Mouse (Mus musculus) left cerebral cortex, postnatal 14 days (tissue): ENCODE data around the gene Snrnp70. TPM values are rescaled to one million over a fixed set of nuclear protein-coding genes. Genes with fewer than 3 reads are reported as not detected.

Experiments used
- DNase-seq, 2 experiments: peaks; one replicate each; pipeline ENCODE4 v3.0.0; 2021 to 2022; ENCODE audit warnings: low spot score in 2 of 2, mixed read lengths in 1 of 2
- intact Hi-C: fragments of 180-260 bp; cut with DNase I; formaldehyde crosslinking; loops from one replicate; pipeline ENCODE4 v1.15.1; 2025
- long read RNA-seq, 2 experiments: library from polyadenylated mRNA; stranded (forward); transcript quantifications; one replicate each; pipeline ENCODE4 v2.0.0; 2021
- total RNA-seq, 2 experiments: library from RNA; stranded (reverse); gene quantifications; 2 replicates each; pipeline ENCODE4 v1.2.3; 2021

Snrnp70 gene
- total RNA-seq: 100 to 1,000 TPM; 373 to 398 TPM
- long read RNA-seq, experiment 1, full-length matches to known transcripts: 19 of 47 reads
- long read RNA-seq, experiment 1, partial matches to known transcripts: 3 of 47 reads
- long read RNA-seq, experiment 1, other reads (novel, unspliced or antisense): 25 of 47 reads
- long read RNA-seq, experiment 2, full-length matches to known transcripts: 18 of 68 reads
- long read RNA-seq, experiment 2, partial matches to known transcripts: 8 of 68 reads
- long read RNA-seq, experiment 2, other reads (novel, unspliced or antisense): 42 of 68 reads

DNA sequence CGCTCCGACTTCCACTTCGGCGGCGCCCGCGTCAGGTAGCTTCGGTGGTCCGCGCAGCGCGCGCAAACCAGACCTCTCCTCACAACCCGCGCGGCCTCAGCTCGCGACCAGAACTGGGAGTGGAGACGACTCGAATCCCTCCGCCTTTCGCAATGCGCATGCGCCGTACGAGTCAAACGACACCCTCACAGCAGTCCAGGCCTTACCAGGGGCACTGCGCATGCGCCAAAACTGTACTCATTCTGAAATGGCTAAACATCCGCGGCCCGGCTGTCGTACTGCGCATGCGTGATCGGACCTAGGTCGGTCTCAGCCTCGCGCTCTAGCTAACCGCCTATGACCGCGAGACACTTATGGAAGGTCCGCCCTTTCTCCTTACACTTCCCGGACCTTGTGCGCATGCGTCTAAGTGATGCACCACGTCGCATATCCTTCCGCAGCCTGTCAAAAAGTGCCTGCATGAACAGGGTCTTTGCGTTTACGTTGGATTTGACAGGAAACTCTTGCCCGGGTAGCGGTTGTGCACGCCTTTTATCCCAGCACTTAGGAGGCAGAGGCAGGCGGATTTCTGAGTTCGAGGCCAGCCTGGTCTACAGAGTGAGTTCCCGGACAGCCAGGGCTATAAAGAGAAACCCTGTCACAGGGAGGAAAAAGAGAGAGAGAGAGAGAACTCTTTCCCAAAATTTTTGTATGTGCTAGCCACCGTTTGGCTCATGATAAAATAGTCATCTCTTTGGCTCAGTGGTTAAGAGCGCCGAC, at the start of gene Snrnp70:
Gene Snrnp70 (minus strand): TSS at position 165 of the 759 bp plus-strand sequence.
- intact Hi-C loops: no loop called here
- peak; percentile 100 for DNase-seq

DNA sequence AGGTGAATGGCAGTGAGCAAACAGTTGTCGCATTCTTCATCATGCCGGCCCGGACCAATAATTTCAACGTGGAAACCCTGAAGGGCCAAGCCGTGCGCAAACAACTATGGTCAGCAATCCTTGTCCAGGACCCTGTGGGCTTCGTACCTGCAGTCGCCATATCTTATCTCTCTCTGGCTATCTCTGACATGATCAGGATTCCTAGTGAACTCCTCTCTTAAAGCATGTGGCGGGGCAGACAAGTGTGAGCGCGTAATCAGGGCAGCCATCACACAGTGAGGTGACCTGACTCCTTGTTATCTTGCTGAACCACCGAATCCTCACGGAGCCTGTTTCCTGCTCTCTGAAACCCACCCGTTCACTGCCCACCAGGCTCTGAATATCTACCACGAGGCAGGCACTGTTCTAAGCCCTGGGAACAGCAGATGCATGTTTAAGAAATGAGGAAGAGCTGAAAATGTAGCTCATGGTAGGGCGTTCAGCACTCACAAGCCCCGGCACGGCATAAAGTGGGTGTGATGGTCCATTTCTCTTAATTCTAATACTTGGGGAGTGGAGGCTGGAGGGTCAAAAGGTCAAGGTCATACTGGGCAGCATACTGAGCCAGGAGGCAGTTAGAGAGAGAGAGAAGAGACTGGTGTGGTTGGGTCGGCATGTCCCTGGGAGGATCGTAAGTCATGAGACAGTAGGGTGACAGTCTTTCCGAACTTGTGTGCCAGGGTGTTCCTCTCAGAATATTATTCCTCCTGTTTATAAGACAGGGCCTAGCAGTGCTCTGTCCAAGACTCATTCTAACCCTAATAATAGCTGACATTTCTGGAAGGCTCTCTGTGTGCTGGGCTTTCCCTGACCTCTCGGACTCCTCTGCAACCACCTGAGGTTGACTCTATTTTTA, 48.2 kb upstream of the Snrnp70 start:
- intact Hi-C loops: no loop called here
- DNase-seq: no peak

DNA sequence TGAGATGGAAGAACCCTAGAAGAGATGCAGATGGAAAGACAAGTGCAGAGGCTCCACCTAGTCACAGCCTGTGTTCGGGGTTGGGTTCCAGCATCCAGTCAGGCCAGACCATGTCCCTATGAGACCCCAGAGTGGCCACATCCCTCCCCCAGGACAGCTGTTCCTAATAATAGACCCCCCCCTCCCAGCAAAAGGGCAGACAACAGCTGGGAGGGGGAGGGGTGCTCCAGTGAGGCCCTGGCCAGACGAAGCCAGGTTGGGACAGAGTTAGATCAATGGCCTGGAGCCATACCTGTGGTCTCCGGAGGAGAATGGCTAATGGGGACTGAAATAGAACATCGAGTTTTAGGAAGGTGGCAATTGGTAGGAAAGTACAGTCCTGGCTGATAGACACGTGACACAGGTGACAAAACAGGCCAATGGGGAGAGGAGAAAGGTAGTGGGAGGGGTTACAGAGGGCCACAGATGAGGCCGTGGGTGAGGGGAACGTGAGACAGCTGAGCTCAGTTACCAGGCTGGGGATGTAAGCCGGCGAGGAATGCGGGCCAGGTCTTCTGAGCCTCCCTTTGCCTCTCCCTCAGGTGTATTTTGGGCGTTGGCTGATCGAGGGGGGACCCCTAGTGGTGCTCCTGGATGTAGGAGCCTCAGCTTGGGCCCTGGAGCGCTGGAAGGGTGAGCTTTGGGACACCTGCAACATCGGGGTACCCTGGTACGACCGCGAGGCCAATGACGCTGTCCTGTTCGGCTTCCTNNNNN, 42.2 kb upstream of the Snrnp70 start, which contains the start of gene Ruvbl2:
Gene Ruvbl2 (minus strand): TSS at position 576 of the 756 bp plus-strand sequence.
- intact Hi-C loops: no loop called here
- DNase-seq: no peak

DNA sequence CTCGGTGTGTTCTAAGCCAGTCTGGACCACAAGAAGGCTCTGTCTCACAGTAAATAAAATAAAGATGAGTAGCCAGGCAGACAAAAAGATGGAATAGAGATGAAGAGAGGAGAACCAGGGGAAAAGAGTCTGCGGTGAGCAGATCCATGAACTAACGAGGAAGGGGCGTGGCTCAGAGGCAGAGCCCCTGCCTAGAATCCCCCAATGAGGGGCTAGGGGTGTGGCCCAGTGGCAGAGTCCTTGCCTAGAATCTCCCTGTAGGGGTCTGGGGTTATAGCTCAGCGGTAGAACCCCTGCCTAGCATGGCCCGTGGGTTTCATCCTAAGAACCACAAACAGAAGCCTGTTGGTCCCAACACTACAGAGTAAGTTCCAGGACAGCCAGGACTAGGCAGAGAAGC, 41.5 kb upstream of the Snrnp70 start:
- DNase-seq: no peak
- intact Hi-C loops: no loop called here

DNA sequence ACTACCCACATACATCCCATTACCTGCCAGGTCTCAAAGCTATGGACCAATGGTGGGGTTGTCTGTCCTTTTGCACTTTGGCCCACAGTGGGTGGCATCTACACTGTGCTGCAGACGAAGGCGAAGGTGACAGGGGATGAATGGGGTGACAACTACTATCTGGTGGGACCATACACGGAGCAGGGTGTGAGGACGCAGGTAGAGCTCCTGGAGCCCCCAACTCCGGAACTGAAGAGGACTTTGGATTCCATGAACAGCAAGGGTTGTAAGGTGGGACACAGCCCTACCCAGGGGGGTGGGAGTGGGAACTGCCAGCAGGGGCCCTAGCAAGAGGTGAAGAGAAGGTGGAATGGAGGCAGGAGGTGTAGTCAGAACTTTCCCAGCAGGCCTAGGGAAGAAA, 40.9 kb upstream of the Snrnp70 start:
- intact Hi-C loops: no loop called here
- no peak for DNase-seq

DNA sequence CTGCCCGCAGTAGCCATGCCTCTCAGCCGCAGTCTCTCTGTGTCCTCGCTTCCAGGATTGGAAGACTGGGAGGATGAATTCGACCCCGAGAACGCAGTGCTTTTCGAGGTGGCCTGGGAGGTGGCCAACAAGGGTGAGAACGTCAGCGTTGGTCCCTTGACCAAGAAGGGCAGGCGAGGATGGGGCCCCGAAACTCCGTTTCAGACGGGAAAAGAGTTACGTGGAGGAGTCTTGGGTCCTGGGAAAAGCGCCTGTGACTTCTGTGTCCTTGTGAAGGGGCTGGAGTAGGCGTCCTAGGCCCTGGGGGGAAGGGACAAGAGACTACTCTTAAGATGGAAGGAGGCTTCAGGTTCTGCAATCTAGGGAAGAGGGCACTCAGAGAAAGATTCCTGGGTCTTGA, 39.5 kb upstream of the Snrnp70 start:
- intact Hi-C loops: no loop called here
- DNase-seq: no peak

DNA sequence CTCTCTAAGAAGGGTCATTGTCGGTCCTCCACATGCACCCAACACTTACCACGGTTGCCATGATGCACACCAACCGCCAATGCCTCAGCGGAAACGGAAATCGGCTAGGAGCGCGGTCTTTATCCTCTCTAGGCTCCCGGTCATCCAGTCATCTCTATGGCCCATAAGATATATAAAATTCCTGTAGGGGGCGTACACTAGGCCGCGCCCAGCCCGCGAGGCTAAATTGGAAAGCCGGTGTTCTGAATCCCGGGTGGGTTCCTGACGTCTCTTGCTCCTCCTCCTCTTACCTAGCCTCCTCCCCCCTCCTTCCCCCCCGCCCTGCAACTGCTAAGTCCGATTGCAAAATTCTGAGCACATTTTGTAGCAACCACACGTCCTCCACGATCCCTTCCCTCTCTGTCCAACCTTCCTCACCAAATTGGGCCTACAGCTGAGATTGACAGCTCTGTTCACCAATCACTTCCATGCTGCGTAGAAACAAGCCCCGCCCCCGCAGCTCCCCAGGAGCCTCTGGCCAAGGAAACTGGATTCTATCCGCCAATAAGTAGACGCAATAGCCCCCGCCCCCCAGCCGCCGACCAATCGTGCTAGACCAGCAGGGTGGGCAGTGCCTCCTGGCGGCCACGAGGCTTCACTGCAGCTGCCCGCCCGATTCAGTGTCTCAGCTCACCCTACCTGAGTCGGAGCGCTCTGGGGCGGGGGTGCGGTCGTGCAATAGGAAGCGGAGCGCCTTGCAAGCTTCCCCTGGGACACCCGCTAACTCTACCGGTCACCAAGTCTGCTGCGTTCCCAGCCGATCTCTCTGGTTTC, 38.9 kb upstream of the Snrnp70 start, which contains the start of gene Gys1:
Gene Gys1 (plus strand): TSS at position 642 of the 813 bp plus-strand sequence.
- intact Hi-C loops: no loop called here
- DNase-seq: peak; percentile 100

DNA sequence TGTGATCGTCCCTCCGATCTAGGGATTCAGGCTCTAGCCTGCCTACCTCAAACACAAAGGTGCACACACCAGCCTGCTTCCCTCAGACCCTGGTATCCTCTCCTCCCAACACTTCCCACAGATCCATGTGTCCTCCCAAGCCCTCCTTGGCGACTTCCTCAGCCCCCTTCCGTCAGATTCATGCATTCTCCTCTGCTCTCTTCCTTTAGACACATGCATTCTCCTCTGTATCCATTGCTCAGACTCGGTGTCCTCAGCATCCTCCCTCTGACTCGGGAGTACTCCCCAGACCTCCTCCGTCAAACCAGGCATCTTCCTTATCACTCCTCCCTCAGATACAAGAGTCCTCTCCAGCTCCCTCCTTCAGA, 38.3 kb upstream of the Snrnp70 start:
- intact Hi-C loops: no loop called here
- no peak for DNase-seq

DNA sequence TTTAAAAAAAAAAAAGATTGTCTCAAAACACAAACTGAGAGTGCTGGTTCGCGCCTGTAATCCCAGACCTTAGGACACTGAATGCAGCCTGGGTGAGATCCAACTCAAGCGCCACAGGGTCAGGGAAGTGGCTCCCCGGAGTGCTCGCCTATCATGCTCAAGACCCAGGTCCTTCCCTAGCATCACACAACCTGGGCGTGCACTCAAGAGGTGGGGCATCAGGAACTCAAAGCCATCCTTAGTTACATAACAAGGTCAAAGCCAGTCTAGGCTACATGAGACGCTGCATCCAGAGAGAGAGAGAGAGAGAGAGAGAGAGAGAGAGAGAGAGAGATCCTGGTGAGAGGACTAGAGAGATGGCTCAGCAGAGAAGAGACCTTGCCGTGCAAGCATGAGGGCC, 31.0 kb upstream of the Snrnp70 start:
- intact Hi-C loops: no loop called here
- no peak for DNase-seq

DNA sequence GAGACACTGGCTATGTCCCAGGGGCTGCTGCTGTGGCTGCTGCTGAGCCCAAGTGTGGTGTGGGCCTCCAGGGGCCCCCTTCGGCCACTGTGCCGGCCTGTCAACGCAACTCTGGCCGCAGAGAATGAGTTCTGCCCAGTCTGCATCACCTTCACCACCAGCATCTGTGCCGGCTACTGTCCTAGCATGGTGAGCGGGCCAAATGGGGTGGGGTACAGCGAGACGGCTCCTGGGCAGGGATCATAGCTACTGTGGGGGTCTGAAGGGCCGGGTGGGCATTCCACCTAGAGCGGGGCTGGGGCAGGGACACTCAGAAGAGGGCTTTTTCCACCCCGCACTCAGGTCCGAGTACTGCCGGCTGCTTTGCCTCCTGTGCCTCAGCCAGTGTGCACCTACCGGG, 25.7 kb upstream of the Snrnp70 start:
- DNase-seq: no peak
- intact Hi-C loops: no loop called here

DNA sequence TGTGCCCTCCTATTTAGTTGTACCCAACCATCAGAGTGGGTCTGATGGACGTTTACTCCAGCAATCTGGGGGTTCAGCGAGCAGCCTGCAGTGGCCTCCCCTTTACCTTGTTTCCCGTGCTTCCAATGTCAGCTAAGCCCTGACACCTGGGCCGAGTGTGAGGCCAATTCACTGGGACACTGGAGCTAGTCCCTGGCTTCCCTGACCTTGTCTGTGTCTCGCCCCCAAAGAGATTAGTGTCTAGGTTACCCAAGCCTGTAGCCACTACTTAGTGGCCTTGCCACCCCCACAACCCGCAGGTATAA, 25.0 kb upstream of the Snrnp70 start, which contains the start of gene Lhb:
Gene Lhb (plus strand): TSS at position 206 of the 305 bp plus-strand sequence.
- DNase-seq: no peak
- intact Hi-C loops: no loop called here

DNA sequence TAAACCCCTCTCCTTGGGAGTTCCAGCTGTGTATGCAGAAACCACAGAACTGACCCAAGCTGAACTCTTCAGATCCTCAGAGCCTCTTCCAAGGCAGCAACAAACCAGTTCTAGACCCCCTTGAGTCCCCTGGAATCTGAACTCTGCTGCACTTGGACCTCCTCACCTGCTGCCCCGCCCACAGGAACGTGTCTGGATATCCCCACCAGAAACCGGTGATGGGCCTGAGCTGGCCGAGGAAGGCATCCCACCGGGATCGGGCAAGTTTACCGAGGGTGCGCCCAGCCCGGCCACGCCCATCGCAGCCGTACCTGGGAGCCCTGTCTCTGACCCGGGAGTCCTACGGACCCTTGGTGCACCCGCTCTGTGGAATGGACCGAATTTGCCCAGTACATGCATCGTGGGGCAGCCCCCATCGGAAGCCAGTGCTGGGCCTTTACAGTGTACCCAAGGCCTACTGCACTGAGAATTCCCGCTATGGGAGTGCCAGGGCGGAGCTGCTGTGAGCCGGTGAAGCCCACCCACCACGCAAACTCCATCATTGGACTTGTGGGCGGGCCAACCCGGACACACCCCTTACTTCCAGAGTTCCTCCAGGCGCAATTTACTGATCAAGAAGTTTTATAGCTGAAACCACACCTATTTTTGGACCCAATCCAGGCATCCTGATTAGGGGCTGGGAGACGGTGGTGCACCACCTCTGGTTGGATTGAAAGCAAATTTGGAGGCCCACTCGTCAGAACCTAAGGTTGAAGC, 24.5 kb upstream of the Snrnp70 start:
- intact Hi-C loops: no loop called here
- no peak for DNase-seq

DNA sequence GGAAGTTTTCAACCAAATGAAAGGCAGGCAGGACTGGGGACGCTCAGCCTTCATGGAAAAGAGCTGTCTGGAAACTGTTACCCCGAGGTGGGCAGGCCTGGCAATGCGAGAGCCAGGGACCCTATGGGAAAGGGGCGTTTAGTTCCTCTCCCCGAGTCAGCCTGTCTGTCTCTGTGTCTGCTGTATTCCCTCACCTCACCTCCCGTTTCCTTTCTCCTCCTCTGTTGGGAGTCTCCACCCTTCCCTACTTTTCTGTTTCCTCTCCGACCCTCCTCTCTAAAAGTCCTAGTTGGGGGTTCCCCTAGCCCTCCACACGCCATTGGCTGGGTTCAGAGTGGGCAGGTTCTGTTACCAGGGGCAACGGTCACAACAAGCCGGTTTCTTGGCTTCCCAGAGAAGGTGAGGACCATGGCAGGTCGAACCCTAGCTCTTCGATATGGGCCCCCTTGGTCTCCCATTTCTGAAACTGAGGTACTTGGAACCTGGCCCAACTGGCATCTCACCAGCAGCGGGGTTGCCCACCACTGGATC, 22.5 kb upstream of the Snrnp70 start:
- no peak for DNase-seq
- intact Hi-C loops: no loop called here

DNA sequence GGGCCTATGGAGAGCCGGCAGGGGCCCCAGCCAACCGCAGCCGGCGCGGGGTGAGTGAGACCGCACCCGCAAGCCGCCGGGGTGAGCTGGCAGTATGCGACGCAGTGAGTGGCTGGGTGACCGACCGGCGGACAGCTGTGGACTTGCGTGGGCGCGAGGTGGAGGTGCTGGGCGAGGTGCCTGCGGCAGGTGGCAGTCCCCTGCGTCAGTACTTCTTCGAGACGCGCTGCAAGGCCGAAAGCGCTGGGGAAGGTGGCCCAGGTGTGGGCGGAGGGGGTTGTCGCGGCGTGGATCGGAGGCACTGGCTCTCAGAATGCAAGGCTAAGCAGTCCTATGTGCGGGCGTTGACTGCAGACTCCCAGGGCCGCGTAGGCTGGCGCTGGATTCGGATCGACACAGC, 20.1 kb upstream of the Snrnp70 start:
- DNase-seq: no peak
- intact Hi-C loops: no loop called here

DNA sequence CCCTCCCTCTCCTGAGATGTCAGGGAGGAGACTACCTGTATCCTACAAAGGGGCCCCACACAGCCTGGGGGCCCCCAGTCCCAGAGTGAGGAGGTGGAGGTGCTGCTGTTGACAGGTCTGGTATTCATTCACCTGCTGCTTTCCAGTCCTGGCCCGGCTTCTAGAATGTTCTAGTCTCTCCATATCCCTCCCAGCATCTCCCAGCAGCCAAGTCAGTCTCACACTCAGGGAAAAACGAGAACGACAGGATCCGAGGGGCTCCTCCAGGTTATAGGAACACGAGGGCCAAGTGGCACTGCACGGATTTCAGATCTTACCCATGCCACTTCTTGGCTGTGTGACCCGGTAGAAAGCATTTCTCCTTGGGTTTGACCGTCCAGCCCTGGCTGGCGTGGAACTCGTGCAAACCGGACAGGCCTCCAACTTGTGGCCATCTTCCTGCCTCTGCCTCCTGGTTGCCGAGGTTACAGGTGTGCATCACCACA, 19.2 kb upstream of the Snrnp70 start:
- DNase-seq: no peak
- intact Hi-C loops: no loop called here

DNA sequence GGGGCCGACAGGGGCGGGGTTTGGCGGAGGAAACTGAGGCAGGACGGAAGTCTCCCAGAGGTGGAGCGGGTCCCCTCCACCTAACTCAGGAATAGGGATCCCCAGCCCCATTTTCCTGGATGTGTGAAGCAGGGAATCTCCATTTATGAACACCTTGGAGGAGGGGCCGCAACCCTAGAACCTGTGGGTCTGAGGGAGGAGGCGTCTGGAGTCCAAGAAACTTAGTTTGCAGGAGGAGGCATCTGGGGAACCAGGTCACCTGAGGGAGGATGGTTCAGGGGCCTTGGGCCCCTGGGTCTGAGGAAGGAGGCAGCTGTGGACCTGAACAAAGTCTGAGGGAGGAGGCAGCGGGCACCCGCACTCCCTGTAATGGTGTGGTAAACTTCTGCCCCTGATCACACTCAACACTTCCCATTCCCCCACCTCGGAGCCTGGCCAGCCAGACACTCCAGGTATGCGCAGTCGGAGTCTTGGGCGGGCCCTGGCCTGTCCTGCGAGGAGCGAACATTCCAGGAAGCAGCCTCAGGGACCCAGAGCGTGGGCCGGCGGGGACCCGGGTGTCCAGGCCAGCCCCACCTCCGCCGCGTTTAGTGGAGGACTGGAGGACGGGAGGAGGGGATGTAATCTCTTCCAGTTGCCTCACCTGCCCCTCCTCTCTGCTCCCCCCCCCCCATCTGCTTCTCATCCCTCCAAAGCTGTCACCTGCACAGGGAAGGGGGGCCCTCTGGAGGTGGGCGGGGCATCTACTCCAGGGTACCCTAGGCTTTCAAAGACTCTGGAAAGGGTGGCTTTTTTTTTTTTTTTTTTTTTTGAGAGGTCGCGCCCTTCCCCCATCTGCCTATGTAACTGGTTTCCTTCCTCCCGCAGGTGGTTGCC, 18.6 kb upstream of the Snrnp70 start:
- DNase-seq: no peak
- intact Hi-C loops: no loop called here
